Mouse (Mus musculus) c-Kit-negative CD71-positive TER-119-positive erythroid progenitor cells, embryonic 14.5 days (primary cell): ENCODE results near the gene Tbcel.
A peak's percentile ranks its signal among the peaks of the same experiment; 100 is the strongest.

Experiments
- DNase-seq: peaks from one replicate; pipeline ENCODE4 v3.0.0-alpha.2; 2013; ENCODE audit warnings: low read depth, low spot score

Gene Tbcel

DNA sequence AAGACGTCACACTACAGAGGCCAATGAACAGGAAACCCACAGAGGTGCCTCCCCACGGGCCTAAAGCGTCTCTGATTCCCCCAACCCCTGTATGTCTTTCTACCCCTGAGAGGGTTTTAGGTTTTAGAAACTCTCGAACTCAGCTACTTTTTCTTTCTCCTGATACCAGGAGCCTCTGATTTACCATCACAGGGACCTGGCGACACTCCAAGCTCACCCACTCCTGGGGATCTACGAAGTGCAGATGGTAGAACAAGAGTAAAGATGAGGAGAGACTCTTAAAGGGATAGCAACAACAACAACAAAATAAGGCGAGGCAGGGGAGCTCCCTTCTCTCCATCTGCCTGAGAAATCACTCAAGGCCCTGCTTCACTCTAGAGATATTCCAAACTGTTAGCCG is 120.6 kb downstream of the Tbcel start:
- no peak for DNase-seq

DNA sequence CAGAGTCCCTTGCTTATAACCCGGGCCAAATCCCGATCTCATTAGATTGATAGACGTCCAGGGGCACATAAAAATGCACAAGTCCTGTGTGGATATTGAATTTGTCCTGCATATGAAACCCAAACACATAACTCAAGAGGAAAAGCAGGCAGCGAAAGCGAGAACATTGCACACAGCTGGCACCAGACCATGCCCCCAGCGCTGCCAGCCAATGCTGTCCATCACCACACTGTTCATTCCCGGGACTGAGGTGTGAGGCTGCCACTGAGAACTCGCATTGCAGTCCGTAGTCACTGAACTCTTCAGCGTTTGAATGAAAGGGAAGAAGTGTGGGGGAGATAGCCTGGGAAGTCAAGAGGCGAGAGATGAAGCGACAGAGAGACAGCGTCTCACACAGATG is 122.0 kb downstream of the Tbcel start:
- DNase-seq, result no peak

DNA sequence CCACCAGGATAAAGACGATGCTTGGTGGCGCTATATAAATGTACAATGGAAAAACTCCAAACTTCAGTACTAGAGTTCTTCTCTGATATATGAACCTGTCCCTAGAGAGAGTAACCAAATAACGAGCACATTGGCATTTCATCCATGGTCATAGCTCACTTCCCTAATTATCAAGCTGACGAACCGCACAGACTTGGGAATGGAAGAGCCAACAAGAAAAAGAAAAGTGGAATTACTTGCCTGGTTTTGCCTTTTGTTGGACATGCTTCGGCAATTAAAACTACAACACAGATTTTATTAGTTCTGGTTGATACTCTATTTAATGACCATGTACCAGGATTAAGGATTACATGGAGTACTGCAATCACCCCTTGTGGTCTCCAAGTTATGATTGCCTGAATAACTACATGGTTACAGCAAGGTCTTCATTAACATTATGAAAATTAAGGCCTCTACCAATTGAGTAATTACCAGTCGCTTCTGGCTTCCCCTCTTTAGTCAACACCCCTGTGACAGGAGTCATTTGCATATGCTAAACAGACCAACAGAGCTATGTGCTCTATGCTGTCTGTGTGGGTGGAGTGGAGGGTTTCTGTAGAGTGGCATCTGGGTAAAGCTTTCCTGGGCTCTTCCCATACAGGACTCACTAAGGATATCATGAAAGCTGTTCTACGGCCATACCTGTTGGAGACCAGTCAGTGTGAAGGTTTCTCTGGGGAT is 124.8 kb downstream of the Tbcel start:
- DNase-seq, result no peak

DNA sequence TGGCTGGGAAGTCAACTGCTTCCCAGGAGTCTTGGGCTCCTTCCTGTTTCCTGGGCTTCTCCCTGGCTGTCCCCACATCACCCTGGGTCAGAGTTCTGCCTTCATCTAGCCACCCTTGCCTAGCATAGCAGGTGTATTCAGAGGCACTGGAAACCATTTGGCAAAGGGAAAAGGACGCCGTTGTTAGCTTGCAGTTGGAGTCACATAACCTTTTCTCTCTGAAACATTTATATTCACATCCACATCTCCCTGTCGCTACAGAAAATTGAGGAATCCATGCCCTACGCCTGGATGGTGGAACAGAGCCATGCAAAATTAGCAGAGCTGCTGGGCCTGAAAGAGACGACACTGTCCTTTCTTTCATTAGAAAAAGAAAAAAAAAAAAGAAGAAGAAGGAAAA is 125.5 kb downstream of the Tbcel start:
- DNase-seq, result no peak

DNA sequence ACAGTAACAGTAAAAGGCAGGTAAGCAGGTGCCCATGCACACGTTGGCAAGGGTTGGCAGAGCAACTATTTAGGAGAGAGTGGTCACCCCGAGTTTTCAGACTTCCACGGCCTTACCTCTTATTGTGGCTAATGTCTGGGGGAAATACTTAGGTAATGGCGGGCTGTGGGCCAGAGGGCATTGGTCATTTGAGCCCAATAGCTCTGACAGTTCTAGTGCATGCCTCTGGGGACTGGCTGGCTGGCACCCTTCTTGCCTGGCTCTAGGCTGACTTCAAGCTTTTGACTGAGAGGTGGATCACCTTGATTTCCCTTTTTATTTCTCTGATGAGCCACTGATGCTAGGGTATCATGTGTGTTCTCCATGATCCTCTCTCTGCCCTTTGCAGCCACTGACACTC is 129.5 kb downstream of the Tbcel start:
- no peak for DNase-seq

DNA sequence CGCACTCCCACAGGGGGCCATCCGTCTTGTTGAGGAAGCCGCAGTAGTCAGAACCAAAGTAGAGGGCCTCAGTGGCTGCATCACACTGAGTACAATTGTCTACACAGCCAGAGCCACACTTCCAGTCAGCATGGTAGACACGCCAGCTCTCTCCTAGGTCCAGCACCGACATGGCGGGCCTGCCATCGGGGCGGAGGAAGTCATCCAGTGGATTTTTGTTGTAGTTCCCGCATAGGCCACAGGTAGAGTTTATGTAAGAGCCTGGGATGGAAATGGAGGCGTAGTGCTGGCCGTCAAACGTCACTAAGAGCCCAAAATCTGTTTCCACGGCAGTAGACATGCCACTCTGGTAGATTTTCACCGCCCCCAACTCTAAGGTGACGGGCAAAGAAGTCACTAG is 130.0 kb downstream of the Tbcel start:
- no peak for DNase-seq

DNA sequence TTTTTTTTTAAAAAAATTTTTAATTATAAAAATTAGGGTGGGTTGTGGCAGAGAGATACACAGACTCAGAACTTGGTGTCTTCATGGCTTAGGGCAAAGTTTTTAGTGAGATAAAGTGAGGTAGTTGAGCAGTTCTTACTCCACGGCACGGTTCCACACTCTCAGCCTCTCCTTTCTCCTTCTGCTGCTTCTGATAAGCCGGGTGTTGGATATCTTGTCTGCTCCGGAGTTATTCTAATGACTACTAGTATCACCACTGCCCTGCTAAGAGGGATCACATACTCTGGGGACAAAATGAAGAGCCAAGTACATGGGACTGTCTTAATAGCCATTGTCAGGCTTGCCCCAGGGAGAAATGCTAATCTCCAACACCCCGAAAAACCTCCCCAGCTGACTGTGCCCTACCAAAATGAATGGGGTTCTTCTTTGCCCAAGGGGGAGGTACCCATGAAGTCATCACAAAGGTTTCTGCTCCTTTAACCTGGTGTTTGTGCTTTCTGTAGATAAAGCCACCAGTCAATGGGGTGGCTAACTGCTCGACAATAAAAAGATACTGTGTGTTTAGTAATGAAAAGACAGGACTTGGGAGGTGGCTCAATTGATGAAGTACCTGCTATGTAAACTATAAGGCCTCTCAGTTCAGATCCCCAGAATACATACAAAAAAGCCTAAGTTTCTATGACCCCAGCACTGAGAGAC is 135.8 kb downstream of the Tbcel start:
- DNase-seq, result peak; percentile 5
